Comparison of ENCODE assay signal across 19 mouse cellular contexts in genomic region chr6:143085898-143086297, GRCm38 (mm10).
"Had no signal": no experiment of that assay in that cellular context is flagged by ENCODE, and none has a peak within 500 bp of the region (broad histone marks: within the 10 kb centered on the region; RNA-seq: fewer than 3 reads in every experiment).

No protein-coding gene starts in this region.

- H3K27me3 ChIP-seq: midbrain, embryonic 12.5 days; neural tube, embryonic 13.5 days; neural tube, embryonic 15.5 days had no signal

- H3K9me3 ChIP-seq: midbrain, embryonic 10.5 days; midbrain, embryonic 12.5 days; neural tube, embryonic 13.5 days; neural tube, embryonic 15.5 days had no signal

- H3K9ac ChIP-seq: liver, embryonic 14.5 days; lung, embryonic 14.5 days; midbrain, embryonic 12.5 days; neural tube, embryonic 13.5 days; neural tube, embryonic 15.5 days had no signal

- ATAC-seq: midbrain, embryonic 16.5 days had no signal

- H3K4me1 ChIP-seq: midbrain, embryonic 10.5 days; midbrain, embryonic 12.5 days; neural tube, embryonic 13.5 days; neural tube, embryonic 15.5 days had no signal

- H3K27ac ChIP-seq: liver, embryonic 14.5 days; midbrain, embryonic 10.5 days; midbrain, embryonic 12.5 days; neural tube, embryonic 13.5 days; neural tube, embryonic 15.5 days had no signal

- DNase-seq: lung, adult 18-20 months; lung, embryonic 14.5 days; lung, postnatal 10 days; lung, postnatal 4 days; midbrain, embryonic 14.5 days; retina, postnatal 1 day; right cerebral cortex, adult 18-20 months; right cerebral cortex, postnatal 25 days; right cerebral cortex, postnatal 4 days; spleen, adult 18-20 months; thymus, adult 18-20 months; thymus, postnatal 25 days had no signal

- H3K4me3 ChIP-seq: midbrain, embryonic 10.5 days; midbrain, embryonic 12.5 days; myocyte; neural tube, embryonic 13.5 days; neural tube, embryonic 15.5 days had no signal
